Mouse (Mus musculus): ENCODE data around the gene Ddx39b. TPM values are rescaled to one million over a fixed set of nuclear protein-coding genes. Genes with fewer than 3 reads are reported as not detected.
A peak's percentile ranks its signal among the peaks of the same experiment; 100 is the strongest.
"Not testable (repeated sequence)": the region's sequence is repeated elsewhere in the genome, so short reads cannot be mapped to it uniquely, and the experiment has no call there.

The Ddx39b gene
- total RNA-seq, 2 experiments from 2014 or later: 220 to 232 TPM

- peak; percentile 92 to 94 for DNase-seq
These were observed 21.3 kb downstream of the Ddx39b start, which contains the start of gene H2-D1 for GRCm38 (mm10) chr17:35262664-35263522. H2-D1 (plus strand) TSS chr17:35262730.

GRCm38 (mm10) chr17:35263523-35263883 lies 22.0 kb downstream of the Ddx39b start:
- no peak for DNase-seq

GRCm38 (mm10) chr17:35267399-35268086 lies 26.0 kb downstream of the Ddx39b start:
- no peak for DNase-seq

DNA sequence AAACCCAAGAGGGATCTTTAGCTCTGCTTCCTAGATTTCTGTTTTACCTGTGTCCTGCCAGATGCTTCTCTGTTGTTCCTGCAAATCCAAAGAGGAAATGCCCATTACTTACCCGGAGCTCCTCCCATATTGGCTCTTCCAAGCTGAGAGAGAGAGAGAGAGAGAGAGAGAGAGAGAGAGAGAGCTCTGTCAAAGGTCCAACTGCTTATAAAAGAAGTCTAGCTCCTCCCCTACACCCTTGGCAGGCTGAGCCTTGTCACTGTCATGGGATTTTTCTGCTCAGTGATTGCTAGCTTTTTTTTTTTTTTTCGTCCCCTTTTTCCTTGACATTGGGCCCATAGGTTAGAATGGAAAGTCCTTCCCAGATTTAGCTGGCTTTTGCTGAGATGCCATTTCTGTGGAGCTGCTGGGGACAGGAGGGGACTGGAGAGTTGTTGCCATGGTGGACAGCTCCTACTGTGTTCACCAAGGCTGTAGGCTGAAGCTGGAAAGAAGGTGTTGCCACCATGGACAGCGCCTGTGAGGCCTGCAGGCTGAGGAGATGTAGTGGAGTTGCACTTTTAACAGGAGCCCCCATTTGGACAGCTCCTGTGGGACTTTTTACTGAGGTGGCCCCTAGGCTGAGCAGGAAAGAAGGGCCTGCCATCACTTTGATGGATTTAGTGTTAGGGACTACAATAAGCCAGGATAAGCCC lies 28.3 kb downstream of the Ddx39b start:
- no peak for DNase-seq

DNA sequence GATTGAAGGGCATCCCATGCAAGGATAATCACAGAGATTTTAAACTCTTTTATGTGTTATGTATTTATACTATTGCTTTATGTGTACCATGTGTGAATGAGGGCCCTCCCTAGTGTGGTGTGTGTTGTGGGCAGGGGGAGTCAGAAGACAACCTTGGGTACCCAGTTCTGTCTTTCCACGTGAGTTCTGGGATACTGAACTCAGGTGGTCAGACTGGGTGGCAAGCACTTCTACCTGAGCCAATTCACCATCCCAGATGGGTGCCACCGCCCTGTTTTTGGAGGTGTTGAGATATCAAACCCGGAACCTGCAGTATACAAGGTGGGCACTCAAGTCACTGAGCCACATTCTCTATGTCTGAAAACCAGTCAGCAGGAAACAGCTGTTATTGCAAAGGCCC lies 30.7 kb downstream of the Ddx39b start:
- no peak for DNase-seq

- peak; percentile 82 to 83 for DNase-seq
These were observed 33.2 kb downstream of the Ddx39b start for GRCm38 (mm10) chr17:35274770-35275169.

GRCm38 (mm10) chr17:35276304-35276864 lies 34.8 kb downstream of the Ddx39b start:
- DNase-seq: no peak

- DNase-seq: no peak
These were observed 36.5 kb downstream of the Ddx39b start for GRCm38 (mm10) chr17:35278049-35278448.

DNA sequence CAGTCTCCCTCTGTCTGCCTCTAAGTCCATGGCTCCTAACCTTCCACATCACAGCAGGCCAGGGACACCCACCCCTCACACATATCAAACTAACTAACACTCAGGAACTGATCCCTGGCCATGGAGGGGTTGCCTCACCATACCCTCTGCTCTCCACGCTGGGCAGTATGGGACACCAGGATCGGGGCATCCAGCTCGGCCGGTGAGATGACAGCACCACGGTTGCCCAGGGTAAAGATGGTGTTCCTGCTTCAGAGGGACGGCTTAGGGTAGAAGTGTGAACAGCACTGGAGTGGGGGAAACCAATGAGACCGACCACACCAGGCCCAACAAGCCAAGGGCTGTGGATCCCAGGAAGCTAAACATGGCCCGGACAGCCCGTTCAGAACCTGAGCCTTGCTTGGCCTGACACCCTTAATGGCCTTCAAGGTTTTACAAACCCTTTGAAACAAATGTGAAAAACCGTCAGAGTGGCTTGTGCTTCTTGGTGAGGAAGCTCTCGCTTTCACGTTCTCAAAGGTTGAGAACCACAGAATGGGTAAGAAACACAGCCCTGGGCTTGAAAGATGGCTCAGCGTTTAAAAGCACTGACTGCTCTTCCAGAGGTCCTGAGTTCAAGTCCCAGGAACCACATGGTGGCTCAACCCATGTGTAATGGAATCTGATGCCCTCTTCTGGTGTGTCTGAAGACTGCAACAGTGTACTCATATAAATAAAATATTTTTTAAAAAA lies 37.6 kb downstream of the Ddx39b start:
- no peak for DNase-seq

GRCm38 (mm10) chr17:35280276-35280675 lies 38.7 kb downstream of the Ddx39b start:
- no peak for DNase-seq

- DNase-seq: no peak
These were observed 43.9 kb downstream of the Ddx39b start for GRCm38 (mm10) chr17:35285431-35285830.

DNA sequence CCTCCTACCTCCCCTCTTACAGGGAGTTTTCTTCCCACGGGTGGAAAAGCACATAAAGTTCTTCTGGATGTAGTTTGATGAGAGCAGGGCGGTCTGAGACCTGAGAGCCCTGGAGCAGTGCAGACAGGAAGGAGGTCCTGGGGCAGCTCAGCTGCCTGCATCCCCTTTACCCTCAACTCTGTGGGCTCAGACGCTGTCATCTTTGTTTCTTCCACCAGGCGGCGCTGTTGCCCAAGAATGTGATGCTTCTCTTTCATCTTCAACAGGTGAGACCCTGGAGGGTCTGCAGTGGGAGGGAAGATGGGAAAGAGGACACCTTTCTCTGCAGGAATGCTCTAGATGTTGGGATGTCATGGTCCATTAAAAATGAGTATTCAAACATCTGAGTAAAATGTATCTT lies 54.2 kb downstream of the Ddx39b start:
- DNase-seq: peak; percentile 11 to 18

GRCm38 (mm10) chr17:35300261-35300945 lies 58.9 kb downstream of the Ddx39b start:
- not testable (repeated sequence) for DNase-seq

DNA sequence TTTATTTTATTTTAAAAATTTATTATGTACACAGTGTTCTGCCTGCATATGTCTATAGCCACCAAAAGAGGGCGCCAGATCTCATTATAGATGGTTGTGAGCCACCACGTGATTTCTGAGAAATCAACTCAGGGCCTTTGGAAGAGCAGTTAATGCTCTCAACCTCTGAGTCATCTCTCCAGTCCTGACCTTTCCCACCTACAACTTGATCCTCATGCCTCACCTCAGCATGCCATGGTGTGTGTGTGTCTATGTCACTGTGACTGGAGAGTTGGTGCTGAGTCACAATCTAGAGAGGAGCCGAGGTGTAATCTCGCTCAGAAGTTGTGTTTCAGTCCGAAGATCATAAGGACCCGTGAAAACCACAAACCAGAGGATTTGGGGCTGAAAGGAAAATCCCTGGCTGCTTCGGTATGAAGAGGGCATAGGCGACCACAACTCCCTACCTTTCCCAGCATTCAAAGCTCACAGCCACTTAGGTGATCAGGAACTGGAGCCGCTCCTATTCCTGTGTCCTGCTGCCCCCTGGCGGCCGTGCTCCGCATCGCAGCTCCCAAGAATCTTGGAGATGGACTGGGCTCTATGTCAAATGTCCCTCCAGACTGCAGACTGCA lies 60.2 kb downstream of the Ddx39b start:
- DNase-seq: peak; percentile 84 to 89

DNA sequence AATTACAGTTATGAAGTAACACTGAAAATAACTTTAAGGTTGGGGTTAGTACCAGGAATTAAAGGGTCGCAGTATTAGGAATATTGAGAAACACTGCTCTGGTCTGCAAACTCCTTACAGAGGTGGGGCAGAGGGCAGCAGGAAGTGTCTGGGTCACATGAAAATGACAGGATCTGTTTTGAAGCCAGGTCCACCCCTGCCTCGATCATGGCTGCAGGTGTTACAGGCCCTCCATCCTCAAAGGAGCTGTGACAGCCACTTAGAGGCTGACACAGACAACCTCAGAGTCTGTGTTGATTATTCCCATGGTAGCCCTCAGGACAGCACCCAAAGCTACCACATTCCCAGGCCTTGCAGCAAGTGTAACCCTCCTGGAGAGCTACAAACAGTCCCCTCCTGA lies 61.7 kb downstream of the Ddx39b start:
- no peak for DNase-seq

Small RNA genes within 50 kb of the gene (microRNA-seq; reads per million reads assigned to microRNA genes)
- gene Mir6973a (0 reads per million in 2 experiments), gene Mir6974 (0.63 to 0.90 reads per million in 2 experiments), gene Mir6975 (0 to 0.42 reads per million in 2 experiments), gene Mir8094 (0 reads per million in 2 experiments)

Other genes starting within 250 kb of the Ddx39b start
- gene Vars, start 240.8 kb upstream of the Ddx39b start, total RNA-seq (2021): 10 to 100 TPM; 45.1 to 50.1 TPM
- gene Vwa7, start 225.2 kb upstream of the Ddx39b start, total RNA-seq (2021): under 1 TPM; 0.22 to 0.33 TPM
- gene Sapcd1, start 213.7 kb upstream of the Ddx39b start, total RNA-seq (2021): under 1 TPM; 0.62 to 0.94 TPM
- under 1 TPM; 0.62 to 0.73 TPM for gene Msh5, start 195.0 kb upstream of the Ddx39b start, total RNA-seq (2021)
- 10 to 100 TPM in 1 of 2 experiments, 1 to 10 TPM in 1; 6.7 to 11.5 TPM for gene Clic1, start 191.8 kb upstream of the Ddx39b start, total RNA-seq (2021)
- 10 to 100 TPM; 16.0 to 18.0 TPM for gene Ddah2, start 182.7 kb upstream of the Ddx39b start, total RNA-seq (2021)
- not detected for gene Ly6g6c, start 176.4 kb upstream of the Ddx39b start, total RNA-seq (2021)
- gene Mpig6b, start 175.6 kb upstream of the Ddx39b start, total RNA-seq (2021): not detected
- gene Ly6g6e, start 164.8 kb upstream of the Ddx39b start, total RNA-seq (2021): 1 to 10 TPM; 3.6 to 5.4 TPM
- gene Ly6g6d, start 163.7 kb upstream of the Ddx39b start, total RNA-seq (2021): 1 to 10 TPM in 1 of 2 experiments, under 1 TPM in 1; 0.99 to 2.1 TPM
- gene Ly6g6f, start 156.1 kb upstream of the Ddx39b start, total RNA-seq (2021): not detected
- 100 to 1,000 TPM; 101 to 102 TPM for gene Abhd16a, start 152.5 kb upstream of the Ddx39b start, total RNA-seq (2021)
- not detected for gene Ly6g5c, start 133.5 kb upstream of the Ddx39b start, total RNA-seq (2021)
- under 1 TPM in 1 of 2 experiments, not detected in 1; 0.70 TPM for gene Ly6g5b, start 126.3 kb upstream of the Ddx39b start, total RNA-seq (2021)
- 10 to 100 TPM; 13.0 to 15.2 TPM for gene Gpank1, start 120.3 kb upstream of the Ddx39b start, total RNA-seq (2021)
- gene Csnk2b, start 119.7 kb upstream of the Ddx39b start, total RNA-seq (2021): 100 to 1,000 TPM; 169 to 176 TPM
- 10 to 100 TPM; 25.6 to 29.3 TPM for gene D17H6S53E, start 115.4 kb upstream of the Ddx39b start, total RNA-seq (2021)
- not detected for gene Apom, start 109.7 kb upstream of the Ddx39b start, total RNA-seq (2021)
- gene Bag6, start 106.6 kb upstream of the Ddx39b start, total RNA-seq (2021): 100 to 1,000 TPM; 304 to 319 TPM
- 100 to 1,000 TPM; 315 to 340 TPM for gene Prrc2a, start 76.8 kb upstream of the Ddx39b start, total RNA-seq (2021)
- 10 to 100 TPM; 10.1 to 10.9 TPM for gene Aif1, start 65.7 kb upstream of the Ddx39b start, total RNA-seq (2021)
- 1 to 10 TPM; 7.1 to 7.7 TPM for gene Lst1, start 53.3 kb upstream of the Ddx39b start, total RNA-seq (2021)
- gene Ltb, start 47.3 kb upstream of the Ddx39b start, total RNA-seq (2021): under 1 TPM in 1 of 2 experiments, not detected in 1; 0.30 TPM
- gene Tnf, start 39.7 kb upstream of the Ddx39b start, total RNA-seq (2021): not detected
- gene Lta, start 36.4 kb upstream of the Ddx39b start, total RNA-seq (2021): under 1 TPM; 0.28 to 0.42 TPM
- gene Gm16181, start 20.9 kb upstream of the Ddx39b start, total RNA-seq (2021): not detected
- 100 to 1,000 TPM; 602 to 647 TPM for gene Atp6v1g2, start 8.1 kb upstream of the Ddx39b start, total RNA-seq (2021)
- gene Nfkbil1, start 6.0 kb upstream of the Ddx39b start, total RNA-seq (2021): 10 to 100 TPM; 13.3 to 13.6 TPM
- gene H2-D1, start 21.0 kb downstream of the Ddx39b start, total RNA-seq (2021): 10 to 100 TPM; 13.4 to 18.0 TPM
- under 1 TPM in 1 of 2 experiments, not detected in 1; 0.20 TPM for gene H2-Q1, start 78.7 kb downstream of the Ddx39b start, total RNA-seq (2021)
- gene H2-Q2, start 100.5 kb downstream of the Ddx39b start, total RNA-seq (2021): under 1 TPM in 1 of 2 experiments, not detected in 1; 0.37 TPM
- gene H2-Q4, start 137.9 kb downstream of the Ddx39b start, total RNA-seq (2021): 1 to 10 TPM; 1.3 to 2.5 TPM
- gene H2-Q6, start 183.1 kb downstream of the Ddx39b start, total RNA-seq (2021): not detected
- gene H2-Q7, start 197.4 kb downstream of the Ddx39b start, total RNA-seq (2021): under 1 TPM; 0.65 to 0.88 TPM
- under 1 TPM in 1 of 2 experiments, not detected in 1; 0.15 TPM for gene H2-Q10, start 228.3 kb downstream of the Ddx39b start, total RNA-seq (2021)